Mouse (Mus musculus) hindbrain, embryonic 12.5 days (tissue): ENCODE data around the gene Nppb. TPM values are rescaled to one million over a fixed set of nuclear protein-coding genes. Genes with fewer than 3 reads are reported as not detected.

Experiments used
- ATAC-seq: fragments of 200-750 bp; cut with Nextera tagmentation; 2 replicates; pipeline ENCODE4 v1.8.0; 2017; ENCODE audit warnings: moderate TSS enrichment; ENCODE audit not compliant: low FRiP score
- H3K27ac ChIP-seq: fragments of 300-500 bp; sonication (generic); 2 replicates; pipeline ENCODE4 v1.5.1; 2016; ENCODE audit warnings: mild to moderate bottlenecking
- H3K27me3 ChIP-seq: fragments of 300-500 bp; sonication (generic); 2 replicates; pipeline ENCODE4 v1.6.1; 2016; ENCODE audit warnings: mild to moderate bottlenecking
- H3K36me3 ChIP-seq: fragments of 300-500 bp; sonication (generic); 2 replicates; pipeline ENCODE4 v1.6.1; 2016; ENCODE audit warnings: mild to moderate bottlenecking
- H3K4me1 ChIP-seq: fragments of 300-500 bp; sonication (generic); 2 replicates; pipeline ENCODE4 v1.6.1; 2016
- H3K4me2 ChIP-seq: fragments of 300-500 bp; sonication (generic); replicated peaks from 2 replicates; pipeline ENCODE4 v1.6.1; 2016; ENCODE audit warnings: mild to moderate bottlenecking
- H3K4me3 ChIP-seq: fragments of 300-500 bp; sonication (generic); 2 replicates; pipeline ENCODE4 v1.5.1; 2016; ENCODE audit warnings: mild to moderate bottlenecking
- H3K9ac ChIP-seq: fragments of 300-500 bp; sonication (generic); 2 replicates; pipeline ENCODE4 v1.6.1; 2016; ENCODE audit warnings: mild to moderate bottlenecking, moderate library complexity
- H3K9me3 ChIP-seq: fragments of 300-500 bp; sonication (generic); replicated peaks from 2 replicates; pipeline ENCODE4 v1.6.1; 2016; ENCODE audit warnings: mild to moderate bottlenecking
- WGBS: fragments of 180-500 bp; shearing (Covaris S2); methylation state at CpG from one replicate; pipeline ENCODE4 v1.1.7; 2016; 5-methylcytosine and 5-hydroxymethylcytosine counted together
- polyA plus RNA-seq: library from polyadenylated mRNA; unstranded; fragments of >200 nt; fragmentation: Nextera tagmentation; extraction: Ambion mirVana; gene quantifications from 2 replicates; pipeline ENCODE4 v1.2.1, GENCODE M21; 2016

Gene Nppb
- polyA plus RNA-seq, 1 experiment from 2014 or later, result 0.57 TPM

DNA sequence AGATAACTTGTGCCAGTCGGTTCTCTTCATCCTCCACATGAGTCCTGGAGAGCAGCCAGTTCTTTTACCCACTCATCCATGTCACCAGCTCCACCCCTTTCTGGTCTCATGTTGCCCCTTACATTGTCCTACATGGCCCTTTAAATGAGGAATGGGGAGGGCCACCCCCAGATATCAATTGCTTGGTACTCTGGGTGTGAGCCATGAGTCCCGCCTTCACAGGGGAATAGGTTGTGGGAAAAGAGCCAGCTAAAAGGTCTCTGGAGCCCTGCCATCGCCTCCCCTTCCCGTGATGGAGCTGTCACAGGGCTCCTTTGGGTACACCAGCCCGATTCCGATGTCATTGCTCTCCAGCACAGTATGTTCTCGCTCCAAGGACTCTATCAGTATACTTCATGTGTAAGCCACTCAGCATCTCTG, 6.1 kb upstream of the Nppb start:
- no peak overlapping the region for H3K27ac ChIP-seq
- no peaks in the 10 kb centered on the region for H3K4me1 ChIP-seq
- WGBS, result 76% methylated on average over 7 of the region's 7 CpGs
- no peaks in the 10 kb centered on the region for H3K27me3 ChIP-seq
- no peaks in the 10 kb centered on the region for H3K36me3 ChIP-seq
- no peak overlapping the region for H3K4me3 ChIP-seq
- no peak overlapping the region for H3K4me2 ChIP-seq
- H3K9me3 ChIP-seq, result no peaks in the 10 kb centered on the region; the same call in 1 of the 2 replicates
- ATAC-seq, result no peak
- no peak overlapping the region for H3K9ac ChIP-seq

DNA sequence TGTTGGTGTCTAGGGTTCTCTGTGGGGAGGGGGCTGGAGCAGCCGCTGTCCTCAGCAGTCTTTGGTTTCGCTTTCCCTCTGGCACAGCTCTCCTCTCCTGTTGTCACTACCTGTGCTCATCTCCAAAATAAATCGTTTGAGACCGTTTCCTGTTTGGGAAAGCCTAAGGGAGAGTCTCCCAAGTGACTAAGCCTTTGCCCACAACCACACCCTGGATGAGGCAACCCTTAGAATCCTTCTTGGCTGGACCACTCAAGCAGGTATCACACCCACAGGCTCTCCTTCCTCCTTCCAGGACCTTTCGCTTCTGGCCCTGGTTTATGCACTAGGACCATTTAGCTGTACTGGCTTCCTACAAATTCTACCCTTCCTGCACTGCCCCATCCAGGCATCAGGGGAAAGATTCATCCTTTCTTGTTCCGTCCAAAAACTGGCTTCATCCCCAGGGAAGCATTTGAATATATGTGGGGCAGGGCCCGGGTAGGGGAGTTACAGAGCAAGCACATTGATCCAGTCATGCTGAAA, 8.0 kb downstream of the Nppb start:
- no peaks in the 10 kb centered on the region for H3K36me3 ChIP-seq
- no peak overlapping the region for H3K4me2 ChIP-seq
- no peaks in the 10 kb centered on the region for H3K4me1 ChIP-seq
- H3K9ac ChIP-seq, result no peak overlapping the region
- no peaks in the 10 kb centered on the region for H3K9me3 ChIP-seq
- WGBS, result 72% methylated on average over 7 of the region's 7 CpGs
- no peak overlapping the region for H3K4me3 ChIP-seq
- H3K27me3 ChIP-seq, result no peaks in the 10 kb centered on the region
- no peak for ATAC-seq
- H3K27ac ChIP-seq, result no peak overlapping the region

DNA sequence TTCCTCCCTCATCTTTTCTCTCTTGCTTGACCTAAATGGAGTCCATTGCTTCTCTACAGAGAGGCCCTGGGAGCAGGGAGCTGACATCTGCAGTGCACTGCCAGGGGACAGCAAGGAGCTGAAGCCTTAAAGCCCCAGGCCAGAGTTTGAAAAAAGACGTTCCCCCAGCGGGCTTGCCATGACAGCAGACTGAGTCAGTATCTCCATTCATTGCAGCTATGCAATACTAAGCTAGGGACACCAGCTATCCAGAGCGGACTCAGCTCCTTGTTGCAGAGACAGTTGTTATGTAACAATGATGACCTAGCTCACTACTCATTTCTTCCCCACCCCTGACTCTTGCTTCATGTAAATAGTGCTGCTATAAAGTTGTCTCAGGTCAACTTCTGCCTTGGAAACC, 9.7 kb downstream of the Nppb start:
- Histone ChIP-seq H3K9me3 (no peaks in the 10 kb centered on the region), H3K4me3 (no peak overlapping the region), H3K36me3 (no peaks in the 10 kb centered on the region), H3K9ac (no peak overlapping the region), H3K4me2 (no peak overlapping the region), H3K27ac (no peak overlapping the region), H3K27me3 (no peaks in the 10 kb centered on the region), H3K4me1 (peaks cover 3% of the 10 kb centered on the region)
- 84% methylated on average over 3 of the region's 3 CpGs for WGBS
- ATAC-seq, result no peak

DNA sequence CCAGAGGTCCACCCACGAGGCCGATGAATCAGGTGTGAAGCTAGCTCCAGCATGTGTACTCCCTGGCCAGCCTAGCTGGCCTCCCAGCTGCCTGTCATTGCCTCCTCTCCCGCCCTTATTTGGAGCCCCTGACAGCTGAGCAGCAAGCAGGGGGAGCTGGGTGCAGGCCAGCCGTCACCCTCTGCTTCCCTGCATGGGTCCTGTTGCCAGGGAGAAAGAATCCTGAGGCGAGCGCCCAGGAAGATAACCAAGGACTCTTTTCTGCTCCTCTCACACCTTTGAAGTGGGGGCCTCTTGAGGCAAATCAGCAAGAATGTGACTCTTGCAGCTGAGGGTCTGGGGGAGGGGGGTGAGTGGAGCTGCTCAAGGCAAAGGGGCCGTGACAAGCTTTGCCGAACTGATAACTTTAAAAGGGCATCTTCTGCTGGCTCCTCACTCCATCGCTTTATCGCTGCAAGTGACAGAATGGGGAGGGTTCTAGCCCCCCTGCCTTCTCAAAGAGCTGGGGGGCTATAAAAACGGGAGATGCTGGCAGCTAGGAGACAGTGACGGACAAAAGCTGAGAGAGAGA, 14.7 kb downstream of the Nppb start, which contains the start of gene Nppa:
Gene Nppa, plus strand, starts transcription at position 521 of the 571 bp plus-strand sequence.
- Histone ChIP-seq H3K27ac (peak within 1 kb of the TSS; percentile 68), H3K27me3 (no peaks in the 10 kb centered on the region), H3K4me1 (peaks cover 15% of the 10 kb centered on the region), H3K4me3 (no peak within 1 kb of the TSS), H3K9me3 (no peaks in the 10 kb centered on the region), H3K9ac (no peak within 1 kb of the TSS), H3K36me3 (peaks cover 21% of the 10 kb centered on the region), H3K4me2 (no peak within 1 kb of the TSS)
- WGBS, result 40% methylated on average over 12 of the region's 12 CpGs
- ATAC-seq, result peak; percentile 55

DNA sequence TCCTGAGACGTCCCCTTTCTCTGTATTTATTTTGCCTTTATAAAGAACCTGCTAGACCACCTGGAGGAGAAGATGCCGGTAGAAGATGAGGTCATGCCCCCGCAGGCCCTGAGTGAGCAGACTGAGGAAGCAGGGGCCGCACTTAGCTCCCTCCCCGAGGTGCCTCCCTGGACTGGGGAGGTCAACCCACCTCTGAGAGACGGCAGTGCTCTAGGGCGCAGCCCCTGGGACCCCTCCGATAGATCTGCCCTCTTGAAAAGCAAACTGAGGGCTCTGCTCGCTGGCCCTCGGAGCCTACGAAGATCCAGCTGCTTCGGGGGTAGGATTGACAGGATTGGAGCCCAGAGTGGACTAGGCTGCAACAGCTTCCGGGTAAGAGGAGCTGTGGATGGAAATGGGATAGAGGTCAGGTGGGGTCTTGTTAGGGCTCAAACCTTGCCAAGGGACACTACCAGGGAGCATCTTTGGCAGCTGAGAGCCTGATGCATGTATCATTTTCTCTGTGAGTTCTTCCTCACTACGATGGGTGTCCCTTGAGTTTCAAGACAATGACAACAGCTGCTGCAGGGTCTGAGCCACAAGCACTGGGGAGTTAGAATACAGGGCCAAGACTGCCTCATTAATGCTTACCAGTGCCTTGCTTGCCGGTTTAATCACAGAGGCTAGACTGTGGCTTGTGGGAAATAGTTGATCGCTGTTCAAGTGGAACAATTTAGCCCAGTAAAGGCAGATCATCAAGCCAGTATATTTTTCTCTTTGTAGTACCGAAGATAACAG, 15.6 kb downstream of the Nppb start:
- no peak overlapping the region for H3K9ac ChIP-seq
- WGBS, result 70% methylated on average over 17 of the region's 17 CpGs
- H3K27me3 ChIP-seq, result no peaks in the 10 kb centered on the region
- peak; percentile 59; the same call in 1 of the 2 replicates for ATAC-seq
- H3K4me1 ChIP-seq, result peaks cover 15% of the 10 kb centered on the region
- H3K9me3 ChIP-seq, result no peaks in the 10 kb centered on the region
- no peak overlapping the region for H3K4me3 ChIP-seq
- H3K27ac ChIP-seq, result peak overlapping the region; percentile 68
- H3K36me3 ChIP-seq, result peaks cover 30% of the 10 kb centered on the region
- no peak overlapping the region for H3K4me2 ChIP-seq

DNA sequence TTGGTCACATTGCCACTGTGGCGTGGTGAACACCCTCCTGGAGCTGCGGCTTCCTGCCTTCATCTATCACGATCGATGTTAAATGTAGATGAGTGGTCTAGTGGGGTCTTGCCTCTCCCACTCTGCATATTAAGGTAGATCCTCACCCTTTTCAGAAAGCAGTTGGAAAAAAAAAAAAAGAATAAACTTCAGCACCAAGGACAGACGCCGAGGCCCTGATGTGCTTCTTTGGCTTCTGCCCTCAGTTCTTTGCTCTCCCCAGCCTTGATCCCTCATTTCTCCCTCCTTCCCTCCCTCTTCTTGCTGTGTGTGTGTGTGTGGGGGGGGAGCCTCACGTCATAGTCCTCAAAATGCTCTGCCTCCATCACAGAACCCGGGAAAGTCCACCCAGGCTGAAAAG, 16.3 kb downstream of the Nppb start:
- WGBS, result 45% methylated on average over 8 of the region's 8 CpGs
- H3K9me3 ChIP-seq, result no peaks in the 10 kb centered on the region
- peak overlapping the region; percentile 68 for H3K27ac ChIP-seq

DNA sequence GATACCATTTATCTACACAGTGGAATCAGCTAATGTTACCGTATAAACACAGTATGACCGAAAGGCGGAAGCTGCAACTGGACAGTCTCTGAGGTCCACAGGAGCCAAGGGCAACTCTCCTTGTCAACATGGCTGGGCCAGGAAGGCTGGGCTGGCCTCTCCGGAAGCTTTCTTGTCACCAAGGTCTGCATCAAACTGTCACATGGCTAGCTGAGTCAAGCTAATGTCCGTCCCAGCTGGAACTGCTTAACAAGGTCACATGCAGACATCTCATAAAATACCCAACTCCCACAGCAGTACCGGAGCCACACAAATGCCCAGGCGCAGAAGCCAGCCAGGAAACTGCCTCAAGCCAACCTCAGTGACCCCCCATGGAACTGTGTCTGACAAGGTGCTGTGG, 18.8 kb downstream of the Nppb start:
- ATAC-seq, result no peak
- Histone ChIP-seq H3K4me3 (no peak overlapping the region), H3K9me3 (no peaks in the 10 kb centered on the region), H3K4me1 (peaks cover 15% of the 10 kb centered on the region), H3K27ac (no peak overlapping the region), H3K9ac (no peak overlapping the region), H3K27me3 (no peaks in the 10 kb centered on the region), H3K36me3 (peaks cover 62% of the 10 kb centered on the region), H3K4me2 (no peak overlapping the region)
- WGBS, result 91% methylated on average over 7 of the region's 7 CpGs

More for the DNA sequence above, 16.3 kb downstream of the Nppb start:
- Histone ChIP-seq H3K9ac (no peak overlapping the region), H3K36me3 (peaks cover 37% of the 10 kb centered on the region), H3K4me2 (no peak overlapping the region), H3K4me3 (no peak overlapping the region), H3K27me3 (no peaks in the 10 kb centered on the region), H3K4me1 (peaks cover 15% of the 10 kb centered on the region)
- 0 out of 2 replicates have a peak, but pooled peaks have one; percentile 20 for ATAC-seq

DNA sequence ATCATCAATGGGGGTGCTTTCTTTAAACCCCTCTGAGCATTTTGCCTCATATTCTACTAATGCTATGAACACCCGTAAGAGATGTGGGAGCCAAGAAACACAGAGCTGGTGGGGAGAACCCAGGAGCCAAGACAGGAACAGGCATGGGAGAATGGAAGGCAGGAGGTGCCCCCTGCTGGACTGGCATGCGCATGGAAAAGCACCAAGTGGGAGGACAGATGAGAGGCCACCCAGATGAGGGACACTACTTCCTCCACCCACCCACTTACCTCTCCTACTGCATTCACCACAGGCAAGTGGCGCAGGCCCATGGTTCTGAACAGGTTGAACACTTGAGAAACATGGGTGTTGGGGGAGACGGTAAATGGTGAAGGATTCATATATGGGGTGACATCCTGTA, 22.8 kb downstream of the Nppb start:
- ATAC-seq, result no peak
- no peaks in the 10 kb centered on the region for H3K4me1 ChIP-seq
- no peak overlapping the region for H3K27ac ChIP-seq
- H3K4me2 ChIP-seq, result no peak overlapping the region
- no peak overlapping the region for H3K4me3 ChIP-seq
- H3K9ac ChIP-seq, result no peak overlapping the region
- 81% methylated on average over 4 of the region's 4 CpGs for WGBS
- H3K27me3 ChIP-seq, result no peaks in the 10 kb centered on the region
- H3K9me3 ChIP-seq, result no peaks in the 10 kb centered on the region
- peaks cover 100% of the 10 kb centered on the region for H3K36me3 ChIP-seq

DNA sequence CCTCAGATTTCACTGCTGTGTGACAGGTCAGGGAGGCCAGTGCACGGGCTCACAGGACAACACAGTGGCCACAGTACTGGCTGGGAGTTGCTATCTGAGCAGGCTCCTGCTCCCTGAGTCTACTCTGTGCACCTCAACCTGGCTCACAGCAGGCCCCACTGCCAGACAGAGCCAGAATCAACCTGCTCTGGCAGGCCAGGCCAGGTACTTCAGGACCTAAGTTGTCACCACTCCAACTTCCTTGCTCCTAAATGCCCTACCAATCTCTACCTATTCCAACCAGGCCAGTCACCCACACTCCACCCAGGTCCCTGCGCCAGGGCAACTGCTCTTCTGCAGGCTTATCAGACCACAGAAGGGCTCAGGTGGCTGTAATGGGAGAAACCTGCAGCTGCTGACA, 24.1 kb downstream of the Nppb start:
- H3K36me3 ChIP-seq, result peaks cover 100% of the 10 kb centered on the region
- no peak overlapping the region for H3K9ac ChIP-seq
- WGBS, result 95% methylated on average over 2 of the region's 2 CpGs

DNA sequence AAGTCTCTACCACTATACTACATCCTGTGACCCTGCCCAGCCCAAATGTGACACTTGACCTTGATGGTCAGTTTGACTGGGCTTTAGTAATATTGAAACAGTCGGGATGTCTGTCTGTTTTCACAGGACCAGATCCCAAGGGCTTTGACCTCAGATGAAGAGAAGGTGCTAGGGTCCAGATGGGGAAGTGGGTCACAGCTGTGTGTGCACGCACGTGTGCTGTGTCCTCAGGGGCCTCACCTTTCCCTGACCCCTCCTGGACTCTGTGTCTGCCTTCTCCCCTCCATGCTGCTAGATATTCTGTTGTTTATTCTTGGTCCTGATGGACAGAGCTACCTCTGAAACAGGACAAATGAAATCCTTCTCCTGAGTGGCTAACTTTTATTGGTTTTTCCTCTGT, 25.7 kb downstream of the Nppb start:
- peaks cover 100% of the 10 kb centered on the region for H3K36me3 ChIP-seq
- H3K27ac ChIP-seq, result no peak overlapping the region
- H3K9ac ChIP-seq, result no peak overlapping the region
- H3K4me1 ChIP-seq, result no peaks in the 10 kb centered on the region
- no peak for ATAC-seq
- H3K4me3 ChIP-seq, result no peak overlapping the region
- no peak overlapping the region for H3K4me2 ChIP-seq
- no peaks in the 10 kb centered on the region for H3K9me3 ChIP-seq
- H3K27me3 ChIP-seq, result no peaks in the 10 kb centered on the region
- WGBS, result 69% methylated on average over 3 of the region's 3 CpGs

More for the DNA sequence above, 24.1 kb downstream of the Nppb start:
- no peak overlapping the region for H3K4me2 ChIP-seq
- no peaks in the 10 kb centered on the region for H3K27me3 ChIP-seq
- no peaks in the 10 kb centered on the region for H3K9me3 ChIP-seq
- no peak overlapping the region for H3K4me3 ChIP-seq
- no peak overlapping the region for H3K27ac ChIP-seq
- no peak for ATAC-seq
- H3K4me1 ChIP-seq, result no peaks in the 10 kb centered on the region

DNA sequence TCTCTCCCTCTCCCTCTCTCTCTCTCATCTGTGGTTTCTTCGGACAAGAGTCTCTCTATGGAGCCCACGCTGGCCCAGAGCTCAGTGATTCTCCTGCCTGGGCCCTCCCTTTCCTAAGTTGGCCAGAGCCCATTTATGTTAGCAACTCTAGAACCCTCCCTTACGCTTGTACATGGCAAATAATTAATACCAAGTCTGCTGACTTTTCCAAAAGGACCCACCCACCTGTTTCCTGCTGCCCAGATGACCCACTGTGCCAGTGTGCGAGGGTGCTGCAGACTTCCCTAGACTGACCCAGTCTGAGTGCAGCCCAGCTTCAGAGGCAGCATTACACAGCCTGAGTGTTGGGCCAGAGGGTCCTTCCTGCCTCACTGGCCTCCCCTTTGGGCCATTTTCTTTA, 26.6 kb downstream of the Nppb start:
- peaks cover 100% of the 10 kb centered on the region for H3K36me3 ChIP-seq
- H3K9me3 ChIP-seq, result no peaks in the 10 kb centered on the region
- H3K27ac ChIP-seq, result no peak overlapping the region
- 95% methylated on average over 4 of the region's 4 CpGs for WGBS
- H3K4me2 ChIP-seq, result no peak overlapping the region
- H3K4me3 ChIP-seq, result no peak overlapping the region
- no peaks in the 10 kb centered on the region for H3K27me3 ChIP-seq
- H3K9ac ChIP-seq, result no peak overlapping the region
- no peak for ATAC-seq
- H3K4me1 ChIP-seq, result no peaks in the 10 kb centered on the region

DNA sequence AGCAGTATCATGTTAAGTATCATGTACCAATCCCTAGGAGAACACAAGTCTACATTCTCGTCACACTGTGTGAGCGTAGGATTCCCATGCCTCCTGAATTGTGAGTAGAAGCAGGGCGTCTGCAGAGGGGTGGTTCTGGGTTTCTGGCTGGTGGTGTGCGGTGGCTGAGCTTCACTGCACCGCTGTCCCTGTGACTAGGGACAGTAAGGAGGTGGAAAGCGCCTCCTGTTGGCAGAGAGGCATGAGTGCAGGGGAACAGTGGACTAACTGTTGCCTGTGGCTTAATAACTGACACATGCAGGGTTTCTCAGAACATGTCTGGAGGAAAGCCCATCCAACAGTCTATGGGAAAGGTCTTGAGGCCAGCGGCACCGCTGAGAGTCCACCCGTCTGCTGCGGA, 29.8 kb downstream of the Nppb start:
- H3K9me3 ChIP-seq, result no peaks in the 10 kb centered on the region
- H3K27me3 ChIP-seq, result no peaks in the 10 kb centered on the region
- 78% methylated on average over 10 of the region's 10 CpGs for WGBS
- no peak overlapping the region for H3K4me2 ChIP-seq
- no peak overlapping the region for H3K4me3 ChIP-seq
- no peak overlapping the region for H3K27ac ChIP-seq
- ATAC-seq, result no peak
- H3K9ac ChIP-seq, result no peak overlapping the region
- H3K4me1 ChIP-seq, result peaks cover 6% of the 10 kb centered on the region
- H3K36me3 ChIP-seq, result peaks cover 100% of the 10 kb centered on the region
